Mouse (Mus musculus) adrenal gland, postnatal 14 days (tissue): ENCODE results near the gene Ankrd27. TPM values are rescaled to one million over a fixed set of nuclear protein-coding genes. Genes with fewer than 3 reads are reported as not detected.

Experiments
- DNase-seq: peaks from one replicate; pipeline ENCODE4 v3.0.0; 2021; ENCODE audit warnings: mixed read lengths
- total RNA-seq: library from RNA; stranded (reverse); gene quantifications from 2 replicates; pipeline ENCODE4 v1.2.3, GENCODE M21; 2021

Gene Ankrd27
- total RNA-seq, 1 experiment from 2014 or later = 30.7 TPM

- no peak for DNase-seq
Measured at GRCm38 (mm10) chr7:35636874-35637273, 50.8 kb downstream of the Ankrd27 start.

DNA sequence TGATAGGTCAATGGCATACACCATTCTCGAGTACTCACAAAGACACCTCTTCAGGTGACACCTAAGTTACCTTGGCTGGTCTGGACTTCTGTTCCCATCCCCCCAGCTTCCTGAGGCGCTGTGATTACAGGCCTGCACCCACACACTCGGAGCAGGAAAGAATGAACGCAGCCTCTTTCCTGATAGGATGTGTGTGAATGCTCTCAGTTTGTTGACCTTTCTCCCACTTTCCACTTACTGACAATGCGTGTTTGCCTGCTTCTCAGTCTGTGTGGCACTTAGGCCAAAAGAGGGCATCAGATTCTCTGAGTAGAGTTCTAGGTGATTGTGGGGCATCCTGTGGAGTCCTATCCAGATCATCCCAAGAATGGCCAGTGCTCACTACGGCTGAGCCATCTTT lies 54.0 kb downstream of the Ankrd27 start:
- no peak for DNase-seq

- DNase-seq = peak; percentile 47
Measured at GRCm38 (mm10) chr7:35646317-35647081, 60.5 kb downstream of the Ankrd27 start.

DNA sequence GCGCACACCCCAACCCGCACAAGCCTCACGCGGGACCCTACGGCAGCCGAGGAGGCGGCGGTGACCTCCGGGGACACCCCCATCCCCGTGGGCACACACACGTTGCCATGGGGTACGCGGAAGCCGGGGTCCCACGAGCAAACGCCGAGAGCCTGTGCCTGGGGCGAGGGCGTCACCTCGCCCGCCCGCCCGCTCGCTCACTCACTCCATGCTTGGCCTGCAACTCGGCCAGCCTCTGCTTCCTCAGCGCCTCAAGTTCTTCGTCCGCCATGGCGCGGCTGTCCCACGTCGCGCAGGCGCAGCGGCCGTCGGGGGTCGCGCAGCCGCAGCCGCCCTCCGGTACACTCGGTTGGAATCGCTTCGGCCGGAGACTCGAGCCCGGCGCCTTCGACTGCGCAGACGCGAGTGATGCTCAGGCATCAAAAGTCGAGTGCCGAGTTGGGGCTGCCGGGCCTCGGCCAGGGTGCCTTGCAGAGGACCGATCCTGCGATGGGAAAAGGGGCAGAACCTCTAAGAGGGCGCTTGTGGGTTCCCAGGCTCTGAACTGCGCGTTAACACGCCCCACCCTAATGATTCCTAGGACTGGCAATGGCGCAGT lies 61.2 kb downstream of the Ankrd27 start, which contains the start of gene Pdcd5:
TSS of gene Pdcd5 (minus strand) at position 421 of the 598 bp plus-strand sequence.
- peak; percentile 99 for DNase-seq

GRCm38 (mm10) chr7:35648239-35649069 lies 62.4 kb downstream of the Ankrd27 start:
- no peak for DNase-seq

DNA sequence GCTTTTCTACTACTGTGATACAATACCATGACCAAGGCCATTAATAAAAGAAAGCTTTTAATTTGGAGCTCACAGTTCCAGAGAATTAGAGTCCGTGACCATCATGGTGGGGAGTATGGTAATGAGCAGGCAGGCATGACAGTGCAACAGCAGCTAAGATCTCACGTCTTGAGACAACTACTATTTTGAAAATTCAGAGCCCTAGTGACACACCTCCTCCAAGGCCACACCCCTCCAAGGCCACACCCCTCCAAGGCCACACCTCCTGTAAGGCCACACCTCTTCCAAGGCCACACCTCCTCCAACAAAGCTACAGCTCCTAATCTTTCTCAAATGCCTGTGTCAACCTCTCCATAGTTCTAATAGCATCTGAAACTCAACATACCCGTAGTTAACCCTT lies 63.0 kb downstream of the Ankrd27 start:
- peak; percentile 86 for DNase-seq

- DNase-seq = no peak
Measured at GRCm38 (mm10) chr7:35650716-35651410, 64.8 kb downstream of the Ankrd27 start.

- no peak for DNase-seq
Measured at GRCm38 (mm10) chr7:35651583-35652270, 65.7 kb downstream of the Ankrd27 start.

DNA sequence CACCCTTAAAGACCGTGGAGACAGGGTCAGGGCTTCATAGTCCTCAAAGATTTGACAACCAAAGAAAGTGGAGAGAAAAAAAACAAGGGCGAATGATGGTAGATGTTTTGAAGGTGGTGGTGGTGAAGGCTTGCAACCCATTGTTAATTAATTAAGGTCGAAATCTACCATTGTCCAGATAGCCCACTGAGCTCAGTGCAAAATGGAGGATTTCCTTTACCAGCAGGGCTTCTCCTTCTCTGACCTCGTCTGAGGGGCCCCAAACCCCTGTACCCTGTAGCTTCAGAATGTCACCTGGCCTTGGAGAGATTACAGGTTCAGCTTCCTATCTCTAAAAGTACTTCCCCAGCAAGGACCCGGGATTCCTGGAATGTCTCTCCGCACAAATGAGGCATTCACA lies 71.8 kb downstream of the Ankrd27 start:
- no peak for DNase-seq

GRCm38 (mm10) chr7:35659173-35659572 lies 73.1 kb downstream of the Ankrd27 start:
- peak; percentile 64 for DNase-seq

DNA sequence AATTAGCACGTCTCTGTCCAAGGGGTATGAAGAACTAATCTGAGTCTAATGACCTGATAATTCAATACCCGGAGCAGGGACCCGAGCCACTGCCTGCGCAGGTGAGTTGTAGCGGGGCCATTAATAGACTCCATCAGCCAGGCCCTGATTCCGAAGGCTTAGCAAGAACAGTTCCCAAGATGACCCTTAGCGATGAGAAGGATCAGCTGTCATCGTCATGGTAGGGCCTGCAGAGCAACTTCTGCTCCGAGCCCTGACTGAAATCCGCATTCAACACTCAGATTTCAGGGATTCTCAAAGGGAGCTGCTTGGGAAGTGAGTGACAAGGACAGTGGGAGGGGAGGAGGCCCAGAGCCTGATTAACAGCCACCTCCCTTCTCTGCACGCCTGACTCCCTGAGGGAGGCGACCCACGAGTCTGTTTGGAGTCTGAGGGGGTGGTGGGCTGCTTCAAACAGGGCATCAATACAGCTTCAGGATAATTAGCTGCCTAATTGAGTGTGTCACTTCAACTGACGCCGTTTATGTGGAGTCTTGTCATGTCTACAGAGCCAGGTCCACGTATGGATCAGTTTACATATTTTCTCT lies 77.8 kb downstream of the Ankrd27 start:
- no peak for DNase-seq

DNA sequence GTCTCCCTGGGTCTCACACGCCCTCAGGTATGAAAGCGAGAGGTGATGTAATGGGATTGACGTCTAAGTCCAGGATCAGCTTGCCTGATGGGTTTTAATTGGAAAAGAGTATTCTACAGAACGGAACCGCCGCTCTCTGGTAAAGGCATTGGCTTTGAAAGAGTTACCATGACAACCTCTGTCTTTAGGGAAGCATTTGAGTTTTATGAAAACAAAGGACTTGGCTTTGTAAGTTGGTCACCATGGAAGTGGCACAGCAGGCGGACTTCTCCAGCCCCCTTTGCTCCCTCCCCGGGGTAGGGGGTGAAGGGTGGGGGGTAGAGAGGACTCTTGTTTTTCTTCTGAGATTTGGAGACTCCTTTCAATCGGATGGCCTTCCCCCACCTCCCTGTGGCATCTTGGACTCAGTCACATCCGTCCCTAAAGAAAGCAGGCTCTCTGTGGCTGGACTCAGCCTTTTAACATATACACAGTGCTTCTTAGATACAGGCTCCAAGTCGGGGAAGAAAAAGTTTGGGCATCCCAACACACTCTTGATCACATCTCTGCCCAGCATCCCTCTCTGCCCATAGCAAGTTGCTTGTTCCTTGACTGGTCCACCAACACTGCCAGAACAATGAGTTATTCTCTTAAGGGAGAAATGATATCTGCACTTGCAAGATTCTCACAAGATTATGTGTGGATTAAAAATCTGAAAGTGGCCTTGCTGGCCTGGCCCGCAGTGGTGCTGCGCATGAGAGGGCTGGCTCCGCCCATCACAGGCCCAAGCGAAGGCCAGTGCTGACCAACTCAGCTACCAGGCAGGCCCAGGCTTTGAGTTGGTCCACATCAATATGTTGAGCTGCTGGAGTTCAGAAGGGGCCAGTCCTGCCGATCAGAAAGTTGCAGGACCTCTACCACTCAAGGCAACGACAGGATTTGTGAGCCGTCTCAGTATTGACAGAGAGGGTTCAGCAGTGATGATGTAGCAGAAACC lies 82.3 kb downstream of the Ankrd27 start:
- no peak for DNase-seq

GRCm38 (mm10) chr7:35678976-35679375 lies 92.9 kb downstream of the Ankrd27 start:
- no peak for DNase-seq

DNA sequence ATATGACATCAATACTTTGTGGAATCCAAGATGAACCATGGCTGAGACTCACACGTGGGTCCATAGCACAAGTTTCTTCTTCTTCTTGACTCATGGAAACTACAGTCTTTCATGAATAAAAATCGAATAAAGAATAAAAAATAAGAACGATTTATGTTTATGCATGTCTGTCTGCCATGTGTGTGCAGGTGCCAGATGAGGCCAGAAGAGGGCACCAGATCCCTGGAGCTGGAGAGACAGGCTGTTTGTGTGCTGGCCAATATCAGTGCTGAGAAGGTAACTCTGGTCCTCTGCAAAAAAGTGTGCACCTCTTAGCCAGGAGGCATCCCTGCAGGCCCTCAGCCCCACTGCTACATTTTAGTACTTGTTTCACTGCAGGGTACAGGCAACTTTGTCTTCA lies 95.5 kb downstream of the Ankrd27 start:
- DNase-seq = peak; percentile 30

DNA sequence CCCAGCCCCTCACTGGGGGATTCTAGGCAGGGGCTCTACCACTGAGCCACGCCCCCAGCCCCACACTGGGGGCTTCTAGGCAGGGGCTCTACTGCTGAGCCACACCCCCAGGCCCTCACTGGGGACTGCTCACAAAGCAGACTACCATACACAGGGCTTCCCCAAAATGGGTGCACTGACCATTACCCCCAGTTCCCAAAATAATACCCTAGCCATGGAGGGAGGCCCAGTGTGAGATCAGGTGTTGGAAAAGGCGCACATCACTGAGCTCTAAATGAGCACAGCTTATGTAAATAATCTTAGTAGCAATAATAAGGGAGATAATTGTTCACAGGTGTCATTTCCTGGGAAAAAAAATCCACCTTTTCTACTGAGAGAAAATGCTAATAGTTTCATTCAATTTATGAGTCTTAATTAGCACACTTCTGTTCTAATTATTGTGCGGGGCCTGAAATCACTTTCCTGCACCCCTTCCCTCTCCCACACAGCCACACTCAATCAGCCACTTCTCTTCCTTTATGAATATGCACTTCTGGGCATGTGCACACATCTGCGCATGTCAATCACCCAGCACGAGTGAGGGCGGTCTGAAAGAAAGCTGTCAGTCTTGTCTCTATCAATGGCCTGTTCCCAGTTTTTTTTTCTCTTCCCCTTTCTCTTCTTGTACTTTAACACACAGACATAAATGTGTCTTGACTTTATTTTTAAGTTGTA lies 97.5 kb downstream of the Ankrd27 start:
- DNase-seq = no peak

GRCm38 (mm10) chr7:35686216-35686615 lies 100.2 kb downstream of the Ankrd27 start:
- peak; percentile 24 for DNase-seq

GRCm38 (mm10) chr7:35686756-35687155 lies 100.7 kb downstream of the Ankrd27 start:
- DNase-seq = peak; percentile 82

GRCm38 (mm10) chr7:35687229-35687628 lies 101.2 kb downstream of the Ankrd27 start:
- DNase-seq = peak; percentile 69

GRCm38 (mm10) chr7:35688276-35688675 lies 102.2 kb downstream of the Ankrd27 start:
- no peak for DNase-seq
